Mouse (Mus musculus): ENCODE data around the gene Apba1.

Gene Apba1

GRCm38 (mm10) chr19:23758554-23759321 lies at the start of gene Apba1:
TSS of gene Apba1 (plus strand) at chr19:23758887.
- peak; percentile 89 for DNase-seq

DNA sequence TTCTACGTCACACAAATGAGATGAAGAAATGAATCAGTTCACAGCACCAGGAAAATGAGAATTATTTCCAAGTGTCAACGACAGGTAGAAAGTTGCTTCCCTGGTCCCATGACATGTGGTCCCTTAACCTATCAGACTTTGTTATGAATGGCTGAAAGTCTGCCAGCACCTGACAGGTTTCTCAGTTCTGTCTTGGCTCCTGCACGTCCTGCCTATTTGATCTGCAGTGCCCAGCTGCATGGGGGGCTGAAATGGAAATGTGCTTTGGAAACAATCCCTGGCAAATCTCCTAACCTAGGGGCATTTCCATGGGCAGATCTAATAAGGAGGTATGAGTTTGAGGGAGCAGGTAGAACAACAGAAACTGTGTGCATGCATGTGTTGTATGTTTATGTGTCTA lies 12.2 kb upstream of the Apba1 start:
- no peak for DNase-seq

DNA sequence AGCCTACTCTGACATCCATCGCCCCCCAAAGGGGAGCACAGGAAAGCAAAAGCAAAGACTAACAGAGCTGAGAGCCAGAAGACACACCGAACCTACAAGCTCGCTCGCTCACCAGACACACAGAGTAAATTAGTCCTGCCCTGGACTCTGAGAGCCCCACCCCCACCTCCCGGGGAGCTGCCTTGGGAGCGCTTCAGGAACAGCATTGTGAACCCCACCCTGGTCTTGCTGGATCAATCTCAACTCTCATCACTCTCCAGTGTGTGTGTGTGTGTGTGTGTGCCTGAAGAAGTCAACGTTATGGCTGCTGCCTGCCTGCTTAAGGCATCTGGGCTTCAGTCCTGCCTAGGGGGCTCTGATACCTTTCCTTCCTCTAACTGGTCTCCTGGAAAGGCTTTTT lies 1.7 kb upstream of the Apba1 start:
- DNase-seq, result no peak

DNA sequence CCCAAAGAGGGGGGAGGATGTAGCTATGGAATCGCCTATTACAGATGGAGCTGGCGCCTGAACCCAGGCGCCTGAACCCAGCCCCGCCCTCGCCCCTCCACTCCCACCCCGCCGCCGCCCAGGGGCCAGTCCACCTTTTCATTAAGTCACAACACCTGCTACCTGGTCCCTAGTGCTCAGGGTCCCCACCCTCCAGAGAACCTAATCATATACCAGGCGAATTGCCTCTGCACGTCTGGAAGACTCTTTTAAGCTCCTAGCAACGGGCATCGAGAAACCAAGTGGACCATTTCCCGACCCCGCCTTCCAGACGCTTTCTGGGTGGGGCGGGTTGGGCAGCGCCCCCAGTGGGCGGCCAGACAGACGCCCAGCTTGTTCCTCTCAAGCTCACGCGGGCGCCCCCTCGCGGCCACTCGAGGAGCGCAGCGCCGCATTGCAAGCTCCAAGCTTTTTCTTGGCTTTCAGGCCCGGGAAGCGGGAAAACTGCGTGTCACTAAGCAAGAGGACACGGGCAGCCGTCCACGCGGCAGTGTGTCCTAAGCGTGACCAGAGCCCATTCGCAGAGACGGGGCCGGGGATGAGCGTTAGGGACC lies 630 bp upstream of the Apba1 start:
- DNase-seq, result peak; percentile 95

DNA sequence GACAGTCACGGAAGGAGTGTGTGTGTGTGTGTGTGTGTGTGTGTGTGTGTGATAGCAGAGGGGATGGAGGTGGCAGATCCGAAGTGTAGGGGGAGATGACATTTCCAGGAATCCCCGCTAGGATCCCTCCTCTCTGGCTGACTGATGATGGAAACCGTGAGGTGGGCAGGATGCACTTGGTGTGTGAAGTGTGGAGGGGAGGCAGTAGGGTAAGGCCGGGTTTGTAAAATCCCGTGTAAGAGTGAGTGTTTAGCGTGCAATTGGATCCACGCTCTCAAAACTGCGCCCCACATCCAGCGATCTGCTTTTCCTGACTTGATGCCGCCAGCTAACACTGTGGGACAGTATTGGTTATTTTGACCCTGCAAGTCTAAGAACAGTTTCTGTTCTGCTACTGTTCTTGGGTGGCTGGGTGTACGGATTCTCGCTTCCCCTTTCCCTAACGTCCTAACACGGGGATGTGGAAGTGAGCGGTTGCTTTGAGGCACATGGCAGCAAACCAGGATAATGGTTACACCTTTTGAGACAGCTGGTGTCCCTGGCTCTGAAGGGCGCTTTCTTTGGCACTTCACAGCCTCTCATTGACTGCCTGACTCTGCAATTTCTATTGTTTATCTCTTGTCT lies 747 bp downstream of the Apba1 start:
- peak; percentile 55 for DNase-seq

DNA sequence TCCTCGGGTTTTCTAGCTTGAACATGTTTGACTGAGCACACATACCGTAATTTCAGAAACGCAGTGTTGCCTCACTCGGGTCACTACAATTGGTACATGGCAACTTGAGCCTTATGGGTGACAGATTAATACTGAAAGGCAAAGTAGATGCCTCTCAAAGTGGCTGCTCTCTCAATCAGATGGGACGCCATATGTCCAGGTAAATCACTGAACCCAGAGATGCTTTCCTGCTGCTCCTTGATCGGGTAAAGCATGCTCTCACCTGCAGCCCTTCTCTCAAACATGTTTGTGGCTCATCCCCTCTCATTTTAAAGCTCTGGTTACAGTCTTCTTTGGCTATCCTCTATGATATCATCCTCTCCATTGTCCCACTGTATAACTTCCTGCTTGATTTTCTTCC lies 4.7 kb downstream of the Apba1 start:
- no peak for DNase-seq

DNA sequence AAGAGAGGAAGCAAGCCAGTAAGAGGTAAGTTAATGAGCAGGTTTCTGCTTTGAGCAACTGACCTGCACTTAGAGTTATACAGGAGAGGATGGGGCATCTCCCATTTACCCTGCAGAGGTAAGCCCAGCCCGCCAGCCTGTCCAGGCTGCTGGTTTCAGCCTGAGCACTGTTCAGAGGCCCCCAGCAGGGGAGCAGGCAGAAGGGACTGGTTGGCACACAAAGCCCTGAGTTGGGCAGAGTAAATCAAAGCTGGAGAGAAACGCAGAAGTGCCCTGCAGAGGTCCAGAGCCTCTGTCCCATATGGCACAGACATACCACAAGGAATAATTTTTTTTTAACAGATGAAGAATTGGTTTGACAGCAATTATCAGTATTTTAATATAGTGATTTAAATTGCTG lies 5.4 kb downstream of the Apba1 start:
- DNase-seq, result no peak

- no peak for DNase-seq
These were observed 10.2 kb downstream of the Apba1 start for GRCm38 (mm10) chr19:23768864-23769263.

- DNase-seq, result no peak
These were observed 12.1 kb downstream of the Apba1 start for GRCm38 (mm10) chr19:23770494-23771423.

DNA sequence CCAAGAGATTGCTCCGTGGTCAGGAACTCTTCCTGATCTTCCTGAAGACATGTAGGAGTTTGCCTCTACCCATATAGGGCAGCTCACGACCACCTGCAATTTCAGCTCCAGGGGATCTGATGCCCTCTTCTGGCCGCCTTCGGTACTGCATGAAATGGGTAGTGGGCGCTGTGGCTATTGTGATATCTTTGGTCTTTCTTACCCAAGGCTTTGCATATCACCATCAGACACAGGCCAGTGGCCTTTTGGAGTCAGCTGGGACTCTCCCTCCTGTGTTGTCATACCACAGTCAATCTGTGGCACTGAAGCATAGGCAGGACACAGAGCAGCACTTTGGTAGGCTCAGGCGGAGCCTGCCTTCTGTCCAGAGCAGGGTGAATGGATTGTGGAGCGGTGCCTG lies 13.3 kb downstream of the Apba1 start:
- DNase-seq, result no peak

DNA sequence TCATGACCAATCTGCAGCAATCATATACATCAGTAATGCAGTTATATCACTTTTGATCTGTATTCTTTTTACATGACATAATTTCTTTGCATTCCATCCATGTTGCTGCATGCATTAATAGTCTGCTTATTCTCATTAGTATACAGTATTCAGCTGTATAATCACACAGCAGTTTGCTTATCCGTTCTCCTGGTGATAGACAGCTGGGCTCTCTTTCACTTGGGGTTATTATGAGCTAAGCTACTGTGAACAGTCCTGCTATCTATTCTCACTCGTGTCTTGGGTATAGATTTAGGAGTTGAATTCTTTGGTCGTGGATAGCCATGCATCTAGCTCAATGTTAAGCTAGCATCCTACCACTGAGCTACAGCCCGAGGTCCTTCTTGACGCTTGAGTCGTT lies 16.7 kb downstream of the Apba1 start:
- DNase-seq, result no peak

DNA sequence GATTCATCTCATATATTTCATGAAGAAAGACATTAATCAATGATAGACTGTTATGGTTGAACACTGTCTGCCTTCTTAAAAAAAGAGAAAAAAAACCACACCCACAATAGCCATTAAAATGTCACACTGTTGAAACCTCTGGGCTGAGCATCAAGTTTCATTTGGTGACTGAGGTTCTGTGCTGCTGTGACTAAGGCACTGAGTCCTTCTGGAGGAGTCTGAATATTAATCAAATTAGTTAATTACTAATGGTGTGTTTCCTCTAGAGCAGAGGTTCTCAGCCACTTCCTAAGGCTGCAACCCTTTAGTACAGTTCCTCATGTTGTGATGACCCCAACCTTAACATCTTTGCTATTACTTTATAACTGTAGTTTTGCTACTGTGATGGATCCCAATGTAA lies 20.4 kb downstream of the Apba1 start:
- no peak for DNase-seq

DNA sequence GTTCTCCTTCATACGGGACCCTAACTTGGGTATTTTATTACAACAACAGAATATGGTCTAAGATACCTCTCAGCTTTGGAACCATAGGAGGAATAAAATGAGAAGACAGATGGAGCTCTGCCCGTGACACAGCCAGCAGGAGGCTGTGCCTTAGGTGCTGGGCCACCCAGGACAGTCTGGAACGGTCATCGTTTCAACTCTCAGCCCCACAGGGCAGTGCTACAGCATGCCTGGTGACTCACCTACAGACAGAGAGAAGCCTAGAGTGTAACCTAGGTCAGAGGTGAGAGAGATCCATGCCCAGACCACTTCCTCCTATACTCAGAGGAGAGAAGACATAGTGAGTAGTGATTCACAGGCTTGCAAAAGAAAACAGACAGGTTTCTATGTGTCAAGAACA lies 21.4 kb downstream of the Apba1 start:
- no peak for DNase-seq

- DNase-seq, result no peak
These were observed 23.3 kb downstream of the Apba1 start for GRCm38 (mm10) chr19:23781968-23782367.

DNA sequence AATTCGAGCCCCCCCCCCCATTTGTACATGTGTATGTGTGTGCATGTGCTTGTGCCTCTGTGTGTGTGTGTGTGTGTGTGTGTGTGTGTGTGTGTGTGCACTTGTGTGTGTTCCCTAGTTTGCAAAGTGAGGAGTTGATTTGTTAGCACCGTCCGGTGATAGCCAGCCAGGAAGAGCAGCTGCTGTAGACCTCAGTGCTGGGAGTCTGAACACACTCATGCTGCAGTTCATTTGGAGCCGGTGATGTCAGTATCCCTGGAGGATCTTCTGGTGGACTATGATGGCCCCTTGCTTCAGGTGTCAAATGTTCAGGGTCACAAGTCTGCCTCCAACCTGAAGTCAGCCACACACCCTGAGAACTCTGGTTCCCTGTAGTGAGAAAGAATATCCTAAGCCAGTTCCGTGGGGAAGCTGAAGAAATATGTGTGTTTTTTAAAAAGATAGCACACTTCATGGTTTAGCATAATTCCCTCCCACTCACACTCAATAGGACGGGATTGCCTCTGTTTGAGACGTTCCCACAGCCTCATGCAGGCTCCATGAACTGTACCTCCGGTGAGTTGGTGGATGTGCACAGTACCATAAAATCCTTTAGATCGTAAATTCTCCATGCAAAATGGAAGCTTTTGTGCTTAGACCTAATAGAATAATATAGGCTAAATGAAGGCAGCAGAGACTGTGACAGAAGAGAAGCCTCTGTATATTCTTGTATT lies 29.9 kb downstream of the Apba1 start:
- no peak for DNase-seq

GRCm38 (mm10) chr19:23791704-23792103 lies 33.0 kb downstream of the Apba1 start:
- no peak for DNase-seq

GRCm38 (mm10) chr19:23792559-23792958 lies 33.9 kb downstream of the Apba1 start:
- no peak for DNase-seq

DNA sequence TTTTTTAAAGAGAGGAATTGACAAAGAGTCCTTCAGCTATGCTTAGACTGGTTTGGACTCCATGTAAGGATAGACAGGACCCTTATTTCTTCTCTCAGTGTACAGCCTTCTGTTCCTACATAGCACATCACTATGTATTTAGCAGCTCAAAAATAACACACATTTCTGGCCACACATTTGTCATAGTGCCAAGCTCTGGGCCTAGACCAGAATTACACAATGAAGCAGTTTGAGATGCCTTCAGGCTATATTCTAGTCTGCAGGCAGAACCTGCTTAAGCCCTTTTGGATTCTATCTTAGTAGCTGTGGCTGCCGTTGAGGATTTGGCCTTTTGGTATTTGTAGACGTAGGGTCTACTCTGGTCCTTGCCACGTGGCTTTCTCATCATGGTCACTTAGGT lies 35.8 kb downstream of the Apba1 start:
- no peak for DNase-seq

DNA sequence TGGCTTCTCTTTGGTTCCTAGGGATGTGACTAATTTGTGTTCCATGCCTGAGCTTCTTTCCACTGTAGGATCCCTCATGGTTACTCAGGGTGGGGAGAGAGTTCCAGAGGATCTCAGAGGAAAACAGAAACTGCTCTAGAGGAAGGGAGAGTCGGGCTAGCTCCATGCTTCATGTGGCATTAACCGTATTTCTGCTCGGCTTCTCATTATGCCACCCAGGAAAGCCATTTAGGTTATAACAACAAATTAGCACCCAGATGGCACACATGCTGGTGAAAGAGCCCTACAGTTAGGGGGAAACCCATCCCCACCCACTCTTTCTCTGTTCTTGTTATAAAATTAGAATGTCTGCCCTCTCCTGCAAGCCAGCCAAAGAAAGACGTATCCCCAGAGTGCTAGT lies 36.5 kb downstream of the Apba1 start:
- peak; percentile 64 for DNase-seq

- no peak for DNase-seq
These were observed 42.5 kb downstream of the Apba1 start for GRCm38 (mm10) chr19:23801174-23801573.

DNA sequence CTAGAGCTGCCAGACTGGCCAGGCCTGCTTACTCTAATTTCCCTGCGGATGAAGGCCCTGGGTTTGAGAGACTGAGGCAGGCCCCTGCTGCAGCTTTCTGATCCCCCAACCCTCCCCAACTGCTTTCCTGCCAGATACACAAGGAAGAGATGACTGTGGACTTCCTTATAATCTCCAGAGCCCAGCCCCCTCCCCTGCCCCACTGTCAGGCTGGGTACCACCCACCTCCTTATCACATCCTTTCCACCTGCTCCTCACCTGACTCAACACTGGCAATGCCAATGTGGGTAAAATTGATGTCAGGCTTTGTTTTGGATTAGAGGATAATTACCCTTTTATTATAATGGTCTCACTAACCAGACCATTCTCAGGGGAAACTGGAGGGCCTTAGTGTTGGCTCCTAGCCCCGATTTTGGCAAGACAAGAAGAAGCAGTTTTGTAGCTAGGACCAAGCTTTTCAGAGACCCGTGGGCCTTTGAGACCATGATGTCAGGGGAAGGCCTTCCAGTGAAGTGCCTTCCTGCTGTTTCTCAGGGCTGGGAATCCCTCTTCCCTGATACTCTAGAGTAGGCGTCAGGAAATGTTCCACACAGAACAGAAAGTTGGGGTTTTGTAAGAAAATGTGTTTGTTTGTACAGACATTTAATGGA lies 44.7 kb downstream of the Apba1 start:
- DNase-seq, result no peak

DNA sequence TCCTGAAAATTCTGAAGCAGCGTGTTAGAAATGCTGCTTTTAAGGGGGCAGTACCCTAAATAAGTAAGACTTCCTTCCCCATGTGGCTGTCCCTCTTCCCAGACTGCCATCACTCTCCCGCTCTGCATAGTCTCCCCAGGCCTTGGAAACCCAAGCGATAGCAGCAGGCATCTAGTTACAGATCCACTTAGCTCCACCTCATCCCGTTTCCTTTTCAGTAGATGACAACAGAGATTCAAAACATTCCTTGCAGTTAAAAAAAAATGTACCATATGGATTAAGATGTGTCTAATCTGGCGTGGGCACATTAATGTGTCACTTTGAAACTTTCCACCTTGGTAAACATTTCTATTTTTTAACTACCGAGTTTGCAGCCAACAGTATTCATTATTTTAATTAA lies 48.1 kb downstream of the Apba1 start:
- no peak for DNase-seq

All from layer of hippocampus, adult 9-11 months (tissue).